Mouse (Mus musculus) ovary, postnatal 14 days (tissue): ENCODE results near the gene Bbs2.
"Not testable (repeated sequence)": the region's sequence is repeated elsewhere in the genome, so short reads cannot be mapped to it uniquely, and the experiment has no call there.

Experiments
- DNase-seq: peaks from one replicate; pipeline ENCODE4 v3.0.0; 2022; ENCODE audit warnings: low spot score

Bbs2 gene

DNA sequence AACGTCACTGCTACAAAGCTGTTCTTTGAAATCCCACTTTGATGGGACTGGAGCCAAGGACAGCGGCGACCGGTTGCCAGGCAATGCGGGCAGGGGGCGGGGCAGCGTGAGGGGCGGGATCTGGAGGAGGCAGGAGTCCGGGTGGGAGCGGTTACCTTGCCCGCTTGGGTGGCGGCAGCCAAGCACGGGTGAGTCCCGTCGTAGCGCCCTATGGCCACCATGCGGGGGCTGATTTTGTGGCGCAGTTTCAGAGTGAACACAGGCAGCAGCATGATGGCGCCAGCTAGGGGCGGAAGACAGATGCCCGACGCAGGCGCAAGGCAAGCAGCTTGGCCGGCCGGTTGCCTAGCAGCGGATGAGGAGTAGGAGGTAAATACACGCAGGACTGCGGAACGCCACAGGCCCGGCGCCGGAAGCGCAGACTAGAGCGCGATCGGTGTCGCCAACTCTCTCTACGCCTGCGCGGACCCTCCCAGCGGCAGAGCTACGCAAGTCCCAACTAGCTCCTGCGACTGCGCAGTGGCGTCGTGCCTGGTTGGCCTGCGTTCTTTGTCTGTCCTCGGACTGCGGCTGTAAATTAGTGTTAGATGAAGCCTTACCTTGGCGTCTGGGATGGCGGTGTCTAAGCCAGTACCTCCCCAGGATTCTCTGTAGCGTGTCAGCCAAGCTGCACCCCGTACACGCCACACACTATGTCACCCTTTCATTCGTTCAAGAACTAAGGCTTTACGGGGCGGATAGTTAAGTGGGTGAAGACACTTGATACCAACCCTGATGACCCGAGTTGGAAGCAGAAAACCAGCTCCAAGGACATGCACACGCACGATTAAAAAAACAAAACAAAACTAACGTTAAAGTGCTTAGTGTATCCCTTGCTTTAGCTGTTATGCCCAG lies at the start of gene Bbs2:
Gene Bbs2, minus strand, starts transcription at position 848 of the 894 bp plus-strand sequence.
- peak; percentile 93 for DNase-seq

DNA sequence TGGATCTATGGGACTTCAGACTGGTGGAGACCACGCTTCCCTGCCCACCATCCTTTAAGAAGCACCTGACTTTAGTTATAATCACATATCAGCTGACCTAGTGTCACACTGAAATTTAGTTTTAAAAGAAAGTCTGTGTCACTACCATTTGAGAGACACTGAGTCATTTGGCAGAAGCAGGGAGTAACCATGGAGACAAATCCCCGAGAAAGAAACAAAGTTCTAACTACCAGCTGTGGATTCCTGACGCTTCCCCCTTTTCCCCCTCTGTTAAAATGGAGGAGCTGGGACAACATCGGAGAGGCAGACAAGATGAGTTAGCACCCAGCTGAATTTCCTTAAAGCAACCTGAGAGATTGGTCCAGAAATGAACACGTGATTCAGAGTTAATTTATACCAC lies 49.5 kb upstream of the Bbs2 start:
- no peak for DNase-seq

DNA sequence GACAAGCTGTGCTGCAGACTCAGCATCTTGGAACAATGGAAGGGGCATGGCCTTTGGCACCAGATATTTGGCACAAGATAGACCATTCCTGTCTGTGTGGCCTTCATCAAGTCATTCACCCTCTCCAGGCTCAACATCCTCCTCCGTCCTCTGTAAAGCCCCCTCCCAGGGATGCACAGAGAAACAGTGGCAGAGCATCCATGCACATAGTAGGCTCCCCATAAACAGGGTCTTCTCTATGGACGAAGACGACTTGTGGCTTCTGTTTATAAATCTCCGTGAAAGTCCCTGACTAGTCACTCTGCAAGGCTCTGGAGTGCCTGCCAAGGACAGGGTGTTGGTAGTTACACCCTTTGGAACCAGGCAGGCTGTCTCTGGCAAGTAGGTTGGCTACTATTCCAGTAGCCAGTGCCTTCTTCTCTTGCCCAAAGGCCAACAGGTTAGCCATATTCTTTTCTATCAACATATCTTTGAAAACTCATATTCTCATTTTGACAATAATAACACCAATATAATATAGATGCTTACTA lies 41.6 kb upstream of the Bbs2 start:
- no peak for DNase-seq

DNA sequence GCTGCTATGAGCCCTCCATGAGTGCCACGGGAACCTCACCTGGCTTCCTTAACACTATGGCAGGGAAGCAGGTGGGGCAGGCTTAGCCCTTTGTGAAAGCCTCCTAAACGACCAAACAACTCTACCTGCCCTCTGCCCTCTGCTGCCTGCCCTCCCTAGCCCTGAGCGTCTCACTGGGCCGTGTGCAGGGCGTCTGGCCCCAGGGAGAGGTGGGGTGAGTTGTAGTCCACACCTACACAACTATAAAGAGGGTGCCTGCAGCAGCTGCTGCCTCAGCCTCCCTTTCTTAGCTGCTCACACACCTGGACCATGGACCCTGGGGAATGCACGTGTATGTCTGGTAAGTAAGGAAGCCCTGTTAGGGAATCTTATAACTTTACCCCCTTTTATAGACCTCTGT lies 38.2 kb upstream of the Bbs2 start, which contains the start of gene Mt4:
Gene Mt4, plus strand, starts transcription at position 265 of the 400 bp plus-strand sequence.
- DNase-seq = no peak

DNA sequence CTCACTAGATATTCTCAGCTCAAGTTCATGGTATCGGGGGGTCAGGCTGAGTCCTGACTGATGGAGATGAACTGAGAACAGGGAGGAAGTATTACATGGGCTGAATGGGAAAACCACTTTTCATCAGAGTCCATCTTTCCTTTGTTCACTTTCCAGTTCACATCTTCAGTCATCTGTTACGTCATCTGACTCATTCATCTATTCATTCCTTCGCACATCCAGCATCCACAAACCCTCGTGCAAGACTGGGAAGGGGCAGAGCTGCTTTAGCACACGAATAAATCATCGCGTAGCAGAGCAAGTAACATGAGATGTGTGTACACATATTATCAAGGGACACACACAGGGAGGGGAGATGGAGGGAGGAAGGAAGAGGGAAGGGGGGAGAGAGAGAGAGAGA lies 37.5 kb upstream of the Bbs2 start:
- no peak for DNase-seq

DNA sequence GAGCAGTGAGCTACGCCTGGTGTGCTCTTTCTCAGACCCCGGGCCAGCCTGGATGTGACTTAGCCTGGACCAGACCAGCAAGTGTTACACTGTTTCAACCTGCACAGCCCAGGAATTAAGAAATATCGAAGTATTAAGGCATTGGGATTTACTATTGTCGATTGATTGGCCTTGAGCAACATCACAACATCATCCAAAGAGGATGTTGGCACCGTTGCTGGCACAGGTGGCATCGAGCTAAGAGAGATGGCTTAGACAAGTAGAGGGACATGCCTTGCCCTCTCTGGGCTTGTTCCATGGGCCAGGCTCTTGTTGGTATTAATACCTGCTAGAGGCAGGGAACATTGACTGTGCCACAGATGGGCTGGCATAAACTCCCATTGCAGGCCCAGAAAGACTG lies 36.8 kb upstream of the Bbs2 start:
- no peak for DNase-seq

DNA sequence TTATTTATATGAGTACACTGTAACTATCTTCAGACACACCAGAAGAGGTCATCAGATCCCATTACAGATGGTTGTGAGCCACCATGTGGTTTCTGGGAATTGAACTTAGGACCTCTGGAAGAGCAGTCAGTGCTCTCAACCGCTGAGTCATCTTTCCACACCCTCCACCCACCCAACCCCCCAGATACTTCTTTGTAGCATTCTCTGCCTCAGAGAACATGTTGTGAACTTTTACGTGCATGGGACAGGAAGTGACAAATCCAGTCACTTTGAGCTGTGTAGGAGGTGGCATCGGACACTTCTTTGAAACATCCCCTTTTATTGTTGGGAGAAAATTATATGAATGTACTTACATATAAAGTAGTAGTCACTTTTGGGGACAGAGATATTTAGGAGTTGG lies 35.9 kb upstream of the Bbs2 start:
- not testable (repeated sequence) for DNase-seq

DNA sequence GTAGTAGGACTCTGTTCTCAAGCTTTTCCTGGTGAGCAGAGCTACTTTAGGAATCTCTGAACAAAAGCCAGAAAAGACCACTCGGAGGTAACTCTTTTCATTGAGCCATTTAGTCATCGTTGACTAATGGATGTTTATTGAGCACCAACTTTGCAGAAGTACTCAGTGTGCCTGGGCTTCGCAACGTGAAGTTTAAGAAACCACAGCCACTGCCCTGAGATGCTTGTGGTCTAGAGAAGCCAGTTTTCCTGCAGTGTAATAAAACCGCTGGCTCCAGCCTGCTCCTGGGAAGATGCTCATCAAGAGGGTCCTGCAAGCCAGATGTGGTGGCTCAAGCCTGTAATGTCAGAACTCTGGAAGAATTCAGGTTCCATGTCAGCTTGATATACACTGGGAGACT lies 33.4 kb upstream of the Bbs2 start:
- no peak for DNase-seq

DNA sequence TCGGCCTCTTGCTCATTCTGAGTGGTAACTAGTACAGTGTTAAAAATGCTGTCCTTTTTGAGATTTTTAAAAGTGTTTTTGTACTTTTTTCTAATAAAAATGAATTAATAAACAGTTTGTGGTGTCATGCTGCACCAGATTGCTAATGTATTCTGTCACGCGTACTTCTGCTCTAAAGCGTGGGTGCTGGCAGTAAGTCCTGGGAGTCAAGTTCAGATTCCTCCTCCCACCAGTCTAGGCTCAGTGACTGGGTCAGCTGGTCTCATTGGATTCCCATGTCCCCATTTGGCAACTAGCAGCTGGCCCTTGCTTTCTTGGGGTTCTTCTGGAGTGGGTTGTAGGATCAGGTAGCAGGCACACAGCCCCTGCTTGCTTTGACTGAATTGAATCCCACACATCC lies 31.4 kb upstream of the Bbs2 start:
- no peak for DNase-seq

DNA sequence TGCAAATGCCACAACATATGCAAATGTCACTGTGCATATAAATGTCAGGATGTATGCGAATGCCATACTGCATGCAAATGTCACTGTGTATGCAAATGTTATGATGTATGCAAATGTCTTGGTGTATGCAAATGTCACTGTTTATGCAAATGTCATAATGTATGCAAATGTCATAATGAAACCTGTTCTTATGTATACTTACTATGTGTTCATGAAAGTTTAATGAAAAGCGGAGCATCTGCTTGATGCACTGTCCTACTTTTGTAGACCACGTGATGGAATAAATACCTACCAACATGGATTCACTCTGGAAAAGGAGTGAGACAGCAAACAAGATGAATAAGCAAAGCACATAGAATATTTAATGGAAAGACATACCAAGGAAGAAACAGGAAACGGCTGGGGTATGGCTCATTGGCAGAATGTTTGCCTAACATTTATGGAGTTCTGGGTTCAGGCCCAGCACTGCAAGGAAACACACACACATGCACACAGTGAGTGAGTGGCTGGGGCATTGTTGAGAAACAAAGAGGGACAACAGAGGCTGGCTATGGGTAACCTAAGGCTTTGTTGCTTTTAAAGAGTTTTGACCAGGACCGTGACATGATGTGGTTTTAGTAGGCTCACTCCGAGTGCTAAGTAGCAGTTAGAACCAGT lies 30.5 kb upstream of the Bbs2 start:
- DNase-seq = no peak

DNA sequence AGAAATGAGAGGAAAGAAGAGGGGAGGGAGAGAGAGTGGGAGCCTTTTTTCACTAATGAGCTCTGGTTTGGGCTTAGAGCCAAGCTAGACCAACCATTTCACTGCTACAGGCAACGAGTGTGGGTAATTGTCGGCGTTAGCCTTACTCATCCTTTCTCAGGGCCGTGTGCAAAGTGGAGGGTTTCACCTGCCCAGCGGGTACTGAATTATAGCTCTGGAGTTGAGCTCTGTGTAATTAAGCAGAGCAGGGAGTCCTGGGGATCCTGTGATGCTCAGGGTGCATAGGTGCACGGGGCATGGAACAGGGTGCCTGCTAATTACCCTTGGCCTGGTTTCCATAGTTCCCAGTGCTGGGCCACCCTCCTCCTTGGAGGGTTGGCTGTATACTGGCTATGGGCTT lies 29.0 kb upstream of the Bbs2 start:
- no peak for DNase-seq

DNA sequence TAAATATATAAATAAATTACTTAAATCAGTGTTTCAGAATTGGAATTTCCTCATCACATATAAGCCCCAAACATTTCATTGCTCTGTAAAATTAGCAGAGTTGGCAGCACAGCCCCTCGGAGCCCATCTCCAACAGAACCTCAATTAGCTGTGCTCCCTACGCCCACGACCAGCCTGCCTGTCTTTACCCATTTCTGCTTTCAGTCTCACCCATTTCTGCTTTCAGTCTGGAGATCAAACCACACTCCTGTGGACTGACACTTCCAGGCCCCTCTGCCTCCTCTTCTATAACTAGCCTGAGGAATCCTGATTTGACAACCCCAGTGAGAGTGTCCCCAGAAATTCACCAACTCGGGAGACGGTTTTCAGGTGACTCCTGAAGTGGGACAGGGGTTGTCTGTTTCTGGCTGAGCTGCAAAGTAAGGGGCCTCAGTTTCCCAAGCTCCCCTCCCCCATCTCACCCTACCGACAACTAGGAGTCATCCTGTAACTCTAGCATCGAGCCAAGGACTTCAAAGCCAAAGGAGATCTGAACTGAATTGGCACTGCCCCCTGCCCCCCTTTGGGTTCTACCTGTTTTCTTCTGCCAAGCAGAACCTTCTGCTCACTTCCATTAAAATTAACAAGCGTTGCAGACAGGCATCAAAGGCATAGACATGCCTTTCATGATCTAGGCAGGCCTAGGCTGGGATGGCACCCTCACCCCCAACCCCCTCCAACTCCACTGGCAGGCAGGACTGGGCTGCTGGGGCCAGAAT lies 24.2 kb upstream of the Bbs2 start:
- DNase-seq = no peak

DNA sequence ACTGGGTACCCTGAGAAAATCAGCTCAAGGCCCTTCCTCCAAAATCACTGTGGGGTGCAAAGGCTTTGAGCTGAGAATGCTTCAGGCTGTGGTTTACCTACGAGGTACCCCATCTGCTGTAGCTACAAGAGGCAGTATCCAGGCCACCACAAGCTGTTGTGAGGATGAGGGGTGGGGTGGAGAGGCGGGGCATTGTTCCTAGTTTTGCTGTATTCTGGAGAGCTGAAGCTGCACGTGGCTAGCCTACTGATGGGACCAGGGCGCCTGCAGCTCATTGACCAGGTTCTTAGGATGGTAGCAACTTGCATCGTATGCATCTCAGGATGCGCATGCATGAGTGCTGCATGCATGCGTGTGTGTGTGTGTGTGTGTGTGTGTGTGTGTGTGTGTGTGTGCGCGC lies 22.9 kb upstream of the Bbs2 start:
- DNase-seq = no peak

DNA sequence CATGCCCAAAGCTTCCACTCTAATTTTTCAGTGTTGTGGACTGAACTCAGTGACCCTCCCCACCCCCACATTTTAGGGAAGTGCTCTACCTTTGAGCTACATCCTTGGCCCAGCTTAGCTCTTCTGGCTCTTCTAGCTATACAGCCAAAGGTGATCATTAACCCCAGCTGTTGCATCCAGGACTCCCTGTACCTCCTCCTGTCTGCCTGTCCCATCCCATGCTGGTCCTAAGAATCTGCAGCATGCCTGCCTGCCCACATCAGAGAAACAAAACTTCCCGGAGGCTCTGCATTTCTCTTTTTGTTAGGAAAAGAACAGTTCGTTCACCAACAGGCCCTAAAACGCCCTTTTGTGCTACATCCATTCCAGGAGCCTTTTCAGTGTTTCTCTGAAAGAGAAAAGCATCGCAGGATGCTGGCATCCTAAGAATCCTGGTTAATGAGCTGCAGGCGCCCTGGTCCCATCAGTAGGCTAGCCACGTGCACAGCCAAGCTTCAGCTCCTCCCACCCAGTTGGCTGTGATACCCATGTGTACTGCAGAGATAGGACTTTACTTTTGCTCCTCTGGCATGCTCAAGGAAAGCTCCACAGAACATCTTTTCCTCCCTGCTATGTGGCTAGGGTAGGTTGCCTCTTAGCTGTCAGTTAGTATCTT lies 20.2 kb upstream of the Bbs2 start:
- DNase-seq = no peak

DNA sequence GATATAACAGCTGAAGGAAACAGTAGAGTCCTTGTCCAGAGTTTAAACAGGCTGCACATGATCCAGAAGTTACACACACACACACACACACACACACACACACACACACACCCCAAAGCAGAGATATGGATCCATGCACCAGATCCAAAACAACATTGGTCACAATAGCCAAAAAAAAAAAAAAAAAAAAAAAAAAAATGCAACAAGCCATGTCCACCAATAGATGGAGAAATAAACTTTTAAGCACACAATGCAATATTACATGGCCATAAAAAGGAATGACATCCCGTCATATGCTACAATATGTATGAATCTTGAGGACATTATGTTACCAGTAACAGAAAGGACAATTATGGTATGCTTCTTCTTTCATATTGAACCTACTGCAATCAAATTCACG lies 15.2 kb upstream of the Bbs2 start:
- no peak for DNase-seq

DNA sequence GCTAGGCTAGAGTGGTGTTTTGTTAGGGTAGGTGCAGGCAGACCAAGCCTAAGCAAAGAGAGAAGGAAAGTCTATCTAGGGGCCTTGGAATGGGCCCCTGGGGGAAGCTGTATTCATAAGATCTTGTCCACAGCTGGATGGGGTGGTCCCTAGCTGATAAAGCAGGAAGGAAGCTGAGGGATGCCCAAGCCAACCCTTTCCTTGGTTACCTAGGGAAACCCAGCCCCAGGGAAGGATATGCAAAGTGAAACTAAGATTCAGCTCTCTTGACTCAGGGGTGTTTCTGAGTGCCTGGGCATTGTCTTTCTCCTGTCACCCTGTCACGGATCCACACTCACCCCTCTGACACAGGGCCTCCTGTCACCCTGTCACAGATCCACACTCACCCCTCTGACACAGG lies 14.7 kb upstream of the Bbs2 start:
- DNase-seq = no peak

DNA sequence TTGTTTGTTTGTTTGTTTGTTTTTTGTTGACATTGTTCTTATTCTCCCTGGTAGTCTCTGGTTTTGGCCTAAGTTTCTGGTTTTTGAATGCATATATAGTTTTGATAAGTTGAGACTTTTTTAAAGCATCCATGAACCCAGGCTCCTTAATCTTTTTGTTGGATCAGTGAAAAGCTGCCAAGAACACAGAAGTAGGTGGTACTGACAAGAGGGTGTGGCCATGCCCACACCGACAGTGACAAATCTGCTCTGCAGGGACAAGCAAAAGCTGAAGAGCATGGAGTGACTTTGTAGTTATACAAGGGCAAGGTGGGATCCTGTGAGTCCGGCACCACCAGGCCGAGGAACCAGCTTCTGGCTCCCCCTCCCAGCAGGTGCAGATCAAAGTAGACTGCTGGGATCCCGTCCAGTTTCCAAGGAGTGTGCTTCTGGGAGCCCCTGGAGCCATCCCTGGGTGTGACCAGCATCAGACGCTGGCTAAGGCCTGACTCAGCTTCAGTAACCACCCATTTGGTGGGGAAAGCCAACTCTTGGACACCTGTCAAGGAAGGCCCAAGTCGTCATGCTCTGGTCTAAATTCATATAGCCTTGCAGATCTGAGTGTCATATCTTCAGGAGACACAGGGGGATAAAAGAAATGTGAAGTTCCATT lies 11.9 kb upstream of the Bbs2 start:
- no peak for DNase-seq

DNA sequence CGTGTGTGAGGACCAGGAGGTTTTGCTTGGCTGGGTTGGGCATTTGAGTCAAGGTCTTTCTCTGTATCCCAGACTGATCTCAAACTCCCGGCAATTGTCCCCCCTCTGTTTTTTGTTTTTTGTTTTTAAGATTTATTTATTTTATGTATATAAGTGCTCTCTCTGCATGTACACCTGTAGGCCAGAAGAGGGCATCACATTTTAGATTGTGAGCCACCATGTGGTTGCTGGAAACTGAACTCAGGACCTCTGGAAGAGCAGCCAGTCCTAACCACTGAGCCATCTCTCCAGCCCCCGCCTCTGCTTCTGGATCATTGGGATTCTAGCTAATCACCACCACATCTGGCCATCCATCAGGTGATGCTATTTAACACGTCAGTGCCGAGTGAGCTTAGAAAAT lies 11.1 kb upstream of the Bbs2 start:
- no peak for DNase-seq

DNA sequence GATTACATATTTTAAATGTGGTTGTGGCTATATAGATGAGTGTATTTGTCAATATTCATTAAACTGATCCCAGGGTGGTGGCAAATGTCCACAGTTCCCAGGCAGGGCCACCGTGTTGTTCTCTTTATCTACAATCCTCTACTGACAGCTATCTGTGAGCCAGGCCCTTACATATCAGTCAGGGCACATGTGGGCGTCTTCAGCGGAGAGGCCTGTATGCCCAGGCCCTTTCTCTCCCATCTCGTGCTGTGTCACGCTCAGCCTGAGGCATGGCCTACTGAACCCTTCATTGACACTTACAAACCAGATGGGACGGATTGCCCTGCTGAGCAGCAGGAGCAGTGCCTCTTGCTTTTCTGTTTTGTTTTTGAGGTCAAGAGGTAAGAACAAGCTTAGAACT lies 10.7 kb upstream of the Bbs2 start:
- DNase-seq = no peak

DNA sequence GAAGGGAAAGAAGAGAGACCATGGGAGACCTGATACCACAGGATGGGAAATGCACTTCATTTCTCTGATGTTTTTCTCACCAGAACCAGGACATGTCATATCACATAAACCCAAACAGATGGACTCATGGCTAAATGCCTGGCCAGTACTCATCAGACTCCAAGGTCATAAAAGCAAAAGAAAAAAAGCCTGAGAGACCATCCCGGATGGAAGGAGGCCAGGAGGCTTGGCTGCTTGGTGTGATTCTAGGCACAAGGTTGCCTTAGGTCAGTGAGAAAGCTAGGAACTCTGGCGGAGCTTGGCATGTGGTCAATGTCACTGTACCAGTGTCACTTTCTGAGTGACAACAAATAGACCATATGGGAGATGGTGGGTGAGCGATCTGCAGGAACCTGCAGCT lies 9.1 kb upstream of the Bbs2 start:
- peak; percentile 43 for DNase-seq

DNA sequence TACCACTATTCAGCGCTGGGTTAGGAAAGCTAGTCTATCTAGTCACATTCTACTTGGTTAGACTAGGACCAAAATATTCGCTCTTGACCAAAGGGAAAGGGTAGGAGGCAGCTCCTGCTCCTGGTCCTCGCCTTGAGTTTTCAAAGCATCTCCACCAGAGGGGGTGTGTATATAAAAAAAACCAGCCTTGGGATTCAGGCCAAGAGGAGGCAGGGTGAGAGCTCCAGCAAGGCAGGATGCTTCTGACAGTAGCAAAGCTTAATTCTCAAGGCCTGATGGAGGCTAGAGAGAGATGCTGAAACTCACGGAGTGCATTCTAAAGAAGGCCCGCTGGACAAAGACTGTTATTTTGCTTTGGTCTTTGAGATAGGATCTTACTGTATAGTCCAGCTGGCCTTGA lies 5.4 kb upstream of the Bbs2 start:
- DNase-seq = peak; percentile 37

DNA sequence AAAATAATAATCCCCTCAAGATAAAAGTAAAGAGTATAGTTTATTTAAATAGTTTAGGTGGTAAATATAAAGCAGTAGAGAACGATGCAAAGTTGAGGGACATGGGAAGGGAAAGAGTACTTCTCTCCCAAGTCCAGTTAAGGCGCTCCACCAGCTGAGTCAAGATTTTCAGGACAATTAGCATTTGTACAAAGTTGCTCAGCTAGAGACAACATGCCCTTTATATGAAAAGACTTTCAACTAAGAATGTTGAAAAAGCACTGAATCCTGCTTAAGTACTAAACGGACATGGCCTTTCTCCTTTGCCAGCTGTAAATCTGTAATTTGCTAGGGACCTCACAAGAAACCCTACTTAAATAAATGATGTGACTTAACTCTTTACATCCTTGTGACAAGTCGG lies 268 bp upstream of the Bbs2 start:
- no peak for DNase-seq
